Mouse (Mus musculus): ENCODE results near the gene Matn1.

The Matn1 gene

DNA sequence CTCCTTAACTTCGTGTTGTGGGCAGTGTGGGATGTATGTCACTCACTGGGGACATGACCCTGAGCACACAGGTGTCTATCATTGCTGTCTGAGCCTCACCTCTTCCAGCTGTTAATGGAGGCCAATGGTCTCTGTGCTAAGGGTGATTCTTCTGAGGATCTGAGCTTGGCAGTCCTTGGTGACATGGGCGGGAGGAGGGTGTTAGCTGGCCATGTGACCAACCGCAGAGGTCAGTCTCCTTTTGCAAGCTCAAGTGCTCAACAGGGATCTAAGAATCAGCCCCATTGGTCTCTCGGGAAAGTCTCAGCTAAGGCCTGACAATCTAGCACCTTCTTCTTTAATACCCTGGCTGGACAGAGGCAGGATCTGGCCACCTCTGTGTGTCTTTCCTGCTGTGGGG lies 26.6 kb upstream of the Matn1 start:
- no peak for DNase-seq (ENCODE audit: low spot score)

- DNase-seq (ENCODE audit: low spot score): no peak
Measured at GRCm38 (mm10) chr4:130918805-130919749, 25.1 kb upstream of the Matn1 start.

- no peak for DNase-seq (ENCODE audit: low spot score)
Measured at GRCm38 (mm10) chr4:130919750-130920356, 24.3 kb upstream of the Matn1 start.

DNA sequence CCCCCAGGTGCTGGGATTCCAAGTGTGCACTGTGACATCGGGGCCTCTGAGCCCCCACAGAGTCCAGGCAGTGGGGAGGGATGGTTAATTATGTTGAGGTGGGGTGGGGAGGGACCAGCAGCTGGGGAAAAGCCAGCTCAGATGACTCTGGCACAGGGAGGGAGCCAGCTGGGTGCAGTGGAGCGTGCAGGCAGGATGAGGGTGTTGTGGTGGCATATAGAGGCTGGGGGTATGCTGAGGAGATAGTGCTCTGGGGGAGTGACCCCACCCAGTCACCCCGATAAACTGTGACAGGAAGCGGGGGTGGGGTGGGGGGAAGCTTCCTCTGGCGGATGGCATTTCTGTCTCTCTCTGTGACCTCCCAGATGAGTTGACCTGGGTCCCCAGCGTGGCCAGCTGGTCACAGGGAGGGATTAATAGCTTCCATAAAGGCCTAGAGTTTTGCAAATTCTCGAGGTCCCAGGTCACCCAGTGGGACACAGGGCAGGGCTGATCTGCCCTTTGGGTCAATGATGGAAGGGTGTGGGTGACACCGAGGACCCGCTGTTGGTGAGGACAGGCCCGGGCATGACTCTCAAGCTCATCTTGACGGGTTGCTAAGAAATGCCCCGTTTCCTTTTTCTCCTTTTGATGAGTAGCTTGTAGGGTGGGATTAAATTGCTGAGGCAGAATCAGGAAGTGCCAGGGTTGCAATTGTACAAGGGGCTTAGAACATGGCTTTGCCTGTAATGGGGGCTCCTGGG lies 23.1 kb upstream of the Matn1 start:
- no peak for DNase-seq (ENCODE audit: low spot score)

DNA sequence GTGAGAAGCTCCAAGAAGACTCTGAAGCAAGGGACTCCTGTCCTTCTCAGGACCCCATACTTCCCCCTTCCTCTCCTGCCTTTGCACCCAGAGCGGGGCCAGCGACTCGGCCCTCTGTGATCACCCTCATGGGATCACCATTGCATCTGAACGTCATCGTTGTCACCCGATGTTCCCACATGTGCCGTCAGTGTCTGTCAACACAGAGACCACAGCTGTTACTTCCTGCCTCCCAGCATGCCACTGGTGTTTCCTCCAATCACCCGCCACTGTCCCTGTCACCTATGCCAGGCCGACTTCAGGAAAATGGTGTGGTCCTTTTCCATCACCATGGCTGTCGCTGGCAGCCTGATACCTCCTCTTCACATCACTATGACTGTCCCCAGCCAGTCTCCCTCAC lies 22.2 kb upstream of the Matn1 start:
- DNase-seq (ENCODE audit: low spot score): no peak

- no peak for DNase-seq (ENCODE audit: low spot score)
Measured at GRCm38 (mm10) chr4:130926274-130926673, 17.9 kb upstream of the Matn1 start.

- no peak for DNase-seq (ENCODE audit: low spot score)
Measured at GRCm38 (mm10) chr4:130927821-130928220, 16.4 kb upstream of the Matn1 start.

GRCm38 (mm10) chr4:130942644-130943043 lies 1.5 kb upstream of the Matn1 start:
- DNase-seq (ENCODE audit: low spot score): no peak

GRCm38 (mm10) chr4:130944779-130945178 lies 594 bp downstream of the Matn1 start:
- DNase-seq (ENCODE audit: low spot score): no peak

GRCm38 (mm10) chr4:130947094-130947647 lies 3.0 kb downstream of the Matn1 start:
- DNase-seq (ENCODE audit: low spot score): peak; percentile 23

- DNase-seq (ENCODE audit: low spot score): no peak
Measured at GRCm38 (mm10) chr4:130949821-130950384, 5.7 kb downstream of the Matn1 start.

DNA sequence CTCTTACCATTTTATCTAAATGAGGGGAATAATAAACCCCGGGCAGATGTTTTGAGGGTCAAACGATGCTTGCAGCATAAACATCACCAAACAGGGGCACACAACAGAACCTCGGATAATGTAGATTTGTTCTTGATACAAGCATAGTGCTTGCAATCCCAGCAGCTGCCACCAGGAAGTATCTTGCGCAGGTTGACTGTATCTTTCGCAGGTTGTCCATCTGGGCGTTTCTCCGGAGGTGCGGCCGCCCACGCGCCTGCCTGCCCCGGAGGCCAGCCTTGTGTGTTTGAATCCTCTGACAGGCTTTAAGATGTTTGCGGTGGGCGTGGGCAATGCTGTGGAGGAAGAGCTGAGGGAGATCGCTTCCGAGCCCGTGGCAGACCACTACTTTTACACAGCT lies 8.3 kb downstream of the Matn1 start:
- DNase-seq (ENCODE audit: low spot score): peak; percentile 23

GRCm38 (mm10) chr4:130957156-130957555 lies 13.0 kb downstream of the Matn1 start:
- no peak for DNase-seq (ENCODE audit: low spot score)

DNA sequence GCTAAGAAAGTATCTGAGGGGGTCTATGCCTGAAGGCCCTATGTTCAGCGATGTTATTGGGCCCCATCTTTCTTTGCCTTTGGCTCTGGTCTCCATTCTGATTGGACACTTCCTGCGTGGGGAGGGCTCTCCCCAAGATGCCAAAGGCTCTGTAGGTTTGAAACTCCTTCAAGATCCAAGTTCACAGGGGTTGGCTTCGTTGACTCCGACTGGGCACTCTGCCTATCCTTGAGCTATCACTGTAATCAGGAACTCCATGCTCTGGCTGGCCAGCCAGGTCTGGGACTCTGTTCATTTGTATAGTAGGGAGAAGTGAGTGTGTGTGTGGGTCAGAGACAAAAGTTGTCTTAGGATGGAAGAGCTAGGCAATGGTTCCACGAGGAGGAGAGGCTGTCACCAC lies 14.6 kb downstream of the Matn1 start:
- DNase-seq (ENCODE audit: low spot score): no peak

DNA sequence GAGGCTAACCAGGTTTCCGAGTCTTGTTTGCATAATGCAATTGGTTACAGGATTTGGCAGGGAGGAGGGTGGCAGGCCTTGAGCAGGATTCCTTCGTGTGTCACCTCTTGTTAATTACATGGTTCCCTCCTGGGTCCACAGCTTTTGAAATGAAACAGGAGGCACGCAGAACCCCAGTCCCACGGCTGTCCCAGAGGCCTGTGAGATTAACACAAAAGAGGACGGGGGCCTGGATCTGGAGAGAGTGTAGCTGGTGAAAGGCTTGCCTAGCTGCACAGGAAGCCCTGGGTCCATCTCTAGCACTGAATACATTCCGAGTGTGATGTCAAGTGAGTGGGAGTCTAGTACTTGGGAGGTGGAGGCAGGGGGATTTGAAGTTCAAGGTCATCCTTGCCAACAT lies 15.5 kb downstream of the Matn1 start:
- DNase-seq (ENCODE audit: low spot score): no peak

- DNase-seq (ENCODE audit: low spot score): peak; percentile 86
Measured at GRCm38 (mm10) chr4:130960118-130960734, 16.0 kb downstream of the Matn1 start.

GRCm38 (mm10) chr4:130971278-130971677 lies 27.1 kb downstream of the Matn1 start:
- no peak for DNase-seq (ENCODE audit: low spot score)

- DNase-seq (ENCODE audit: low spot score): no peak
Measured at GRCm38 (mm10) chr4:130972421-130972829, 28.2 kb downstream of the Matn1 start.

DNA sequence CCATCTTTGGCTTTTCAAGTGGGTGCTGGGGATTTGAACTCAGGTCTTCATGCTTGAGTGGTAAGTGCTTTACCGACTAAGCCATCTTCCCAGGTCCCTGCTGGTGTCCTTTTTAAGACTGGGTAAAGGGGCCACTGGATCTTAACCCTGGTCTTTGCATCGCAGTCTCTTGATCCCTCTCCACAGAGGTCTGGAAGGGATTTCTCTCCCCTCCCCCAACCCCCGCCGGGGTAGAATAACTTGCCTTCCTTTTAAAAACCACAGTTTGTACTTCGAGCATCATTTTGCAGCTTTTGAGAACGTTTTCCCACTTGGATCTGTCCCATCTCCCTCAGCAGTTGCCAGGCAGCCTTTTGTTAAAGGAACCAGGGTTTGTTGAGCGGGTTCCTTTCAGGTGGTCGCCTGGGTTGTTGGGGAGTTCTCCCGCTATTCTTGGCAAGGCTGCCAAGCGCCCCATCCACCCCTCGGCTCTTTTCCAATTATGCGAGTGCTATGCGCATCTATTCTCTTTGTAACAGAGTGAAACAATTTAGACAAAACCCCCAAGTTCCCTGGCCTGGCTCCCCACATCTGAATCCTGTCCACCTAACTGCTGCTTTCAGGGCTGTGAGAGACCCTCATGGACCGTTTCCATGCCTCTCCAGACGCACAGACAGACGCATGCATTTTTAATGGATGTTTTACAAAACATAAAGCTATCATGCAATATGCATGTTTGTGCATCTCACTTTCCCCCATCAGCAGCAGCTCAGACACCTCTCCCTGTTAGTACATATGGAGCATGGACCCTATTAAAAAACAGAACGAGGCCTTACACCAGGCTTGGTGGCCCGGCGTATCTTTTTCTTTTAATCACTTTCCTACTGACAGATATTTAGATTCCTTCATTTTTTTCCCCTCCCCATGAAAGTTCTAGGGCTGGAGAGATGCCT lies 29.4 kb downstream of the Matn1 start:
- DNase-seq (ENCODE audit: low spot score): no peak

- DNase-seq (ENCODE audit: low spot score): no peak
Measured at GRCm38 (mm10) chr4:130978981-130979380, 34.8 kb downstream of the Matn1 start.
